Mouse (Mus musculus) right cerebral cortex, postnatal 14 days (tissue): Measurements from ENCODE around the gene Cyb561d2.
A peak's percentile ranks its signal among the peaks of the same experiment; 100 is the strongest.

Experiments used
- DNase-seq: peaks from one replicate; pipeline ENCODE4 v3.0.0; 2022

Gene Cyb561d2

DNA sequence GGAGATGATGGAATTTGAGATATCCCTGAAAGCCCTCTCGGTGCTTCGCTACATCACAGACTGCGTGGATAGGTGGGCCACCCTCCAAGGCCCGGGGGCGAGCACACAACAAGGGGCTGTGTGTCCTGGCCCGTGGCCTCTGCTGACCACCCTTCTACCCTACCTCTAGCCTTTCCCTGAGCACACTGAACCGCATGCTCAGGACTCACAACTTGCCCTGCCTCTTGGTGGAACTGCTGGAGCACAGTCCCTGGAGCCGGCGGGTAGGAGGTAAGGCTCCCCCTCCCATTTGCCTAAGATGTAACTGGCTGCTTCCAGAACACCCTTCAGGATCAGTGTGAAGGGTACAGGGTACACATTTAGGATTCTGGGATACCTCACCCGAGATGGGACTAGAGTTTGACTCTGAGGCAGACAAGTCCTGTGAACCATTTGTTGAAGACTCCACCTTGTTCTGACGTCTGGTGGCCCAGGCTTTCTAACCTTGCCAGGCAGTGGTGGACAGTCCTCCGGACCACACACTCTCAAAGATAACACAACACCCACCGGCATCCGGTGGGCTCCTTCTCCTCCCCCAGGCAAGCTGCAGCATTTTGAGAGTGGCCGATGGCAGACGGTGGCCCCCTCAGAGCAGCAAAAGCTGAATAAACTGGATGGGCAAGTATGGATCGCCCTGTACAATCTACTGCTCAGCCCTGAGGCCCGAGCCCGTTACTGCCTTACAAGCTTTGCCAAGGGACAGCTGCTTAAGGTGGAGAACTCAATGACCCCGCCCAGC lies 7.5 kb upstream of the Cyb561d2 start:
- no peak for DNase-seq

DNA sequence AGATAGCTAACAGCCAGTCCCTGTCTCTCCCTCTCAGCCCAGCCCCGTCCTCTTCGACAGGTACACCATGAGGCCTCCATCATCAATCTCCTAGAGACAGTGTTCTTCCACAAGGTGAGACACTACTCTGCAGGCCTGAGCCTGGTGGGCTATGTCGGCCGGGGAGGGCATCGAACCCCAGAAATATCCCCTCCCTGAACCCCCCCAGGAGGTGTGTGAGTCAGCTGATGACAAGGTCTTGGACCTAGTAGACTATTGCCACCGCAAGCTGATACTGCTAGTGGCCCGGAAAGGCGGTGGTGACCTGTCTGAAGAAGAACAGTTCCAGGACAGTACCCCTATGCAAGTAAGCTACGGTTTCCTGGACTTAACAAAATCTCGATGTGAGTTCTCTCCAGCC lies 6.8 kb upstream of the Cyb561d2 start:
- DNase-seq: no peak

DNA sequence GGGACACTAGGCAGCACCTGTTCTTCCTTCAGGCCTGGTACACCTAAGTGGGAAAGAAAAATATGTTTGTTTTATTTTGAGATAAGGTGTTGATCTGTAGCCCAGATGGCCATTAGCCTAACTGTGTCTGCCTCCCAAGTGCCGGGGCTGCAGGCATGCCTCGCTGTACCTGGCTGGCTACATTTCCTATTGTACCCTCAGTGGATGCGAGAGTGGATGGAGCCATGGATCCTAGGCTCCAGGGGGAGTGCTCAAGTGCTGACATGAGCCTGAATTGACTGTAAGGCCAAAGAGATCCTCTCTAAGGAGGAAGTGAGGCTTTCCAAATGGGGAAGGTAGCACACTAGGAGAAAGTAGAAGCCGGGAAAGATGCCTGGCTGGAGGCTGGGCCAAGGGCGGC lies 6.0 kb upstream of the Cyb561d2 start:
- DNase-seq: no peak

DNA sequence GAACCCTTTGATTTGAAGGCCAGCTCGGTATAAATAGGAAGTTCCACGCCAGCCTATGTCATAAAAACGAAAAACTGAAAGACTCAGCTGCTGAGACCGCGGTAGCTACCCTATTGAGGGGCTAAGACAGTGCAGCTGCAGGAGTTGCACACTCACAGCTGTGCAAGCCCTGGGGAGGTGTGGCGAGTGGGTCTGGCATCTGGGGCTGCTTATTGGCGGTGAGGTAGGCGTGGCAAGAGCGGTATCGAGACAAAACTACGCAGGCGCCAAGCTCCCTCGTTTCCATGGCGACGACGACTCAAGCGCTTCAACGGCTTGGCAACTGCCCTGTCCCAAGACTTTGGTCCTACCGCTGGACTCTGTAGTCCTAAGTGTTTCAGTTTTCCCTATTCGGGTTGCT lies 5.0 kb upstream of the Cyb561d2 start, which contains the start of gene Zmynd10:
TSS of gene Zmynd10 (plus strand) at position 273 of the 400 bp plus-strand sequence.
- peak; percentile 89 for DNase-seq

DNA sequence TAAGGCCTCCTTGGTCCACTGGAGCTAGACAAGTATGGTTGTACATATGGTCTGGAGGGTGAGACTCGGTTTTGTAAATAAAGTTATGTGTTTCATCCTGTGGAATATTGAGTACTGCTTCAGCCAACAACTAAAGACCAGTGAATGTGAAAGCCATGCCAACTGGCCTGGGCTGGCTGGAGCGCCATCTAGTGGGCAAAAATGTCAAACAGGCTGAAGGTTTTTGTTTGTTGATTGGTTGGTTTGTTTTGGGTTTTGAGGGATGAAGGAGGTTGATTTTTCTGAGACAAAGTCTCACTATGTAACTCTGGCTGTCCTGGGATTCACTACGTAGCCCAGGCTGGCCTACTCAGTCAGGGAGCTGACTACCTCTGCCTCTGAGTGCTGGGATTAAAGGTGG lies 3.6 kb upstream of the Cyb561d2 start:
- DNase-seq: peak; percentile 72

DNA sequence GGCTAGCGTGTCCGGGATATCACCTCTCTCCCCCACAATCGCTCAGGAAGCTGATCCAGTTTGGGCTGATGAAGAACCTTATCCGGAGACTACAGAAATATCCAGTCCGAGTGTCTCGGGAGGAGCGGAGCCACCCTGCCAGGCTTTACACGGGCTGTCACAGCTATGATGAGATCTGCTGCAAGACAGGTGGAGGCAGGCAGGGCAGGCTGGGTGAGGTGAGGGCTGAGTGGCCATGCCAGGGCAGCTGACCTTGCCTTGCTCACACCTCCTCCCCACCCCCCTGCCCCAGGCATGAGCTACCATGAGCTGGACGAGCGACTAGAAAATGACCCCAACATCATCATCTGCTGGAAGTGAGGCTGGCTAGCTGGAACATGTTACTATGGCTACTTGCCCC lies 3.2 kb upstream of the Cyb561d2 start:
- no peak for DNase-seq

DNA sequence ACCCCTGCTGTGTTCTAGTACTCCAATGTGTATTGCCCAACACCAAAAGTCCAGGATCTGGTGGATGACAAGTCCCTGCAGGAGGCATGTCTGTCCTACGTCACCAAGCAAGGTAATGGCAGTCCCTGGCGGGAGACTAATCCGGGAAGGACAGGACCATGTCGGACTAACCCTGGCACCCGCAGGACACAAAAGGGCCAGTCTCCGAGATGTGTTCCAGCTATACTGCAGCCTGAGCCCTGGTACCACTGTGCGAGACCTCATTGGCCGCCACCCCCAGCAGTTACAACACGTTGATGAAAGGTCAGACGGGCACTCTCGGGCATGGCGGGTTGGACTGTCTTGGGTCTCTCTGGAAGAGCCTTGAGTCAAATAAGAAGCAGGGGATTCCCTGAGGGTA lies 2.7 kb upstream of the Cyb561d2 start:
- DNase-seq: no peak

DNA sequence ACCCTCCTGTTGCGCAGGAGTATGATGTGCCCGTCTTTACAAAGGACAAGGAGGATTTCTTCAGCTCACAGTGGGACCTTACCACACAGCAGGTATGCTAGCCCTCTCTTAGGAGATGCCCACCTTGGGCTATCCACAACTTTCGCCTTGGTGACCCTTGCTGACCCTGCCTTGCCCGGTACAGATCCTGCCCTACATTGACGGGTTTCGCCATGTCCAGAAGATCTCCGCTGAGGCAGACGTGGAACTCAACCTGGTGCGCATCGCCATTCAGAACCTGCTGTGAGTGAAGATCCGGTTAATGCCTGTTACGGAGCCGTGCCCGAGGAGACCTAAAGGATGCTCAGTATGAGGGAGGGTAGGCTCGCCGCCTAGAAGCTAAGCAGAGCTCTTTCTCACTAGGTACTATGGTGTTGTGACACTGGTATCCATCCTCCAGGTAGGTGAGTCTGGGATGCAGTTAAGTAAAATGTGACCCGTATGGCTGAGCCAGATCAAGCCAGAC lies 2.3 kb upstream of the Cyb561d2 start:
- DNase-seq: no peak

DNA sequence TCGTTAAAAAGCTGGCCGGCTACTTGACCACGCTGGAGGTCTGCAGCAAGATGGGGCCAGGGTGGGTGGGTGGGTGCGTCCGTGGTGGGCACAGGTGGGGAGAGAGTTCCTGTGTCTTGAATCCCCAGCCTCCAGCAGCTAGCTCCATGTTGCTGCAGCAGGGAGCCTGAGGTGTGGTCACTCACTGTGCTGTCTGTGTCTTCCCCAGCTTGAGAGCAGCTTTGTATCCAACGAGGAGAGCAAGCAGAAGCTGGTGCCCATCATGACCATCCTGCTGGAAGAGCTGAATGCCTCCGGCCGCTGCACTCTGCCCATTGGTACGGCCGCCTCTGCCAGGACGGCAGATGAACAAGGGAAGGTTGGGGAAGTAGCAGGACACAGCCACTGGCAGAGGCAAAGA lies 1.3 kb upstream of the Cyb561d2 start:
- no peak for DNase-seq

DNA sequence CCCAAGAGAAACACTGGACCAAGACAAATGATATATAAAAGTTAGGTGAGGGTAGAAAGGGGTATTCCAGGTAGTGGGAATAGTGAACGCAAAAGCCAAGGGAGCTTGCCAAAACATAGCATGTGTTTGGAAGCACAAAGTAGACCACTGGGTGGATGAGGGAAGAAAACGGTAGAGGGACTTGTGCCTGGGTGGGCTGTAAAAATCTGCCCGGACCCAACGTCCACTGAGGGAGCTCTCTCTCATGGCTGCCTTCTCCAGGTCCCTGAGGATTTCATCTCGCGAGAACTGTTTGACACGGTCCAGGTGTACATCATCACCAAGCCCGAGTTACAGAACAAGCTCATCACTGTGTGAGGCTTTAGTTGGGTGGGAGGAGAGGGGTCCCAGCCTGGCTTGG lies 728 bp upstream of the Cyb561d2 start:
- no peak for DNase-seq

DNA sequence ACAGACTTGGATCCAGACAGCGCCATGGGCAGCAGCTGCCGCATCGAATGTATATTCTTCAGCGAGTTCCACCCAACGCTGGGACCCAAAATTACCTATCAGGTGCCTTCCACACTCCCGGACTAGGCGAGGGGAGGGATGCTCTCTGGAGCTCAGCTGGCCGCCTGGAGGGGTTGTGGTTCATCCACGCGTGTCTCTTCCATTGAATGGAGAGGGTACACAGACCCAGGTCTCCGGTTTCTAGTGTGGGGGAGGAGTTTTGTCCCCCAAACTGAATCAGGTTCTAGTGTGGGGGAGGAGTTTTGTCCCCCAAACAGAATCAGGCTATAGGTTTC lies 326 bp upstream of the Cyb561d2 start:
- DNase-seq: no peak

DNA sequence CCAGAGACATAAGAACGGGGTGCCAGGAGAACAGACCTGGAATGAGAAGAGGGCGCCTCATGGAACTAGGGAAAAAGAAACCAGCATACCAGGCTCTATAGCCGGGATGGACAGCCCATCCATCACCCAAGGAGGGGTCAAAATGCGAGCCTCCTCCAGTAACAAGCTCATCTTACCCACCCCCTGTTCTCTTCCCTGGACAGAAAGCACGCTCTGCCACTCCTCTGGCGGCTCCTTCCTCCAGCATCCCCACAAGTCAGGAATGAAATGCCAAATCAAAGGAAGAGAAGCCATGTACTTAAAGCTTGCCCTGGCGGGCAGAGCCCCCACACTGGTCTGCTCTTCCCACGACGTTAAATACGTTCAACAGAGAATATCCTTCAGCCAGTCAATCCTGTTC lies 988 bp downstream of the Cyb561d2 start:
- no peak for DNase-seq

DNA sequence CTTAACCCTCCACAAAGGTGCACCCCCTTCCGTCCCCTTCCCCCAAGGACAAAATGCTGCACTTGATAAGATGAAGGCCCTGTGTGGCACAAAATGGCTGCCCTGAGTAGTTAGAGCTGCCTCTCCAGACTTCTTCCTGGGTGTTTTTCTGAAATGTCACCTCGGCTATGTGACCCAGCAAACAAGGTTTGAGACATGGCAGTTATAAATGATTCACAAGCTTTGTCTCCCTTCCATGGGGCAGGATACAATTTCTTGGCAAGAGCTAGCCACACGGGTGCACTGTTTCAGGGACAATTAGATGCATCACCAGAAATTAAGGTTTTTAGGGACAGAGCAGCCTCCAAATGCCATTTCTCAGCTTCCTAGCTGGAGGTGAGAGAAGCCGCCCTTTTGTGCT lies 1.6 kb downstream of the Cyb561d2 start:
- no peak for DNase-seq

DNA sequence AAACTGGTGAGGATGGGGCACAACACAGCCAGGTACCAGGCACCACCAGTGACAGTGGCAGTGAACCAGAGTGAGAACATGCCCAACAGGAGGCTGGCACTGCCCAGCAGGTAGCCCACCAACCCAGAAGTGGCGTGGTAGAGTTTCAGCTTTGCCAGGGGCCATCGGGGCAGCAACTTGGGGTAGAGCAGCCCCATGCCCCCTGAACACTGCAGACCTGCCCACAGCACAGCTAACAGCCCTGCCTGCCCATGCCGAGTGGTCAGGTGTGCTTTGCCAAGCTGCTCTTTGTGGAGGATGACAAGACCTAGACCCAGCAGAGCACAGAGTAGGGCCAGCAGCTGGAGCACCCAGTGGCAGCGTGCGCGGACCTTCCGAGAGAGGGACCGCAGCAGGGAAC lies 2.1 kb downstream of the Cyb561d2 start:
- DNase-seq: no peak

DNA sequence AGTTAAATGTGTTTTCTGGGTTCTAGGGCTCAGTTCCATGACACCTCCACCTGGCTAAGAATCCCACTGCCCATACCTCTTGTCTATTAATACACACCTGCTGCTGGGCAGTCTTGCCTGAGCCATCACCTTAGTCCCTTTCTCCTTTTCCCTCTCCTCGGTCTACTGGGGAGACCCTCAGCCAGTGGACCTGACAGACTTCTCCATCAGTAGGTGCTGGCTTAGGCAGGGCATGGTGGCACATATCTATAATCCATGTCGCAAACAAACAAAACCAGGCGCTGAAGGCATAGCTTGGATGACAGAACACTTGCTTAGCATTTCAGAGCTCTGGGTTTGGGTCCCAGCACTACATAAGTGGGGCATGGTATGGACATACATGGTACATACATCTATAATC lies 3.3 kb downstream of the Cyb561d2 start:
- no peak for DNase-seq

DNA sequence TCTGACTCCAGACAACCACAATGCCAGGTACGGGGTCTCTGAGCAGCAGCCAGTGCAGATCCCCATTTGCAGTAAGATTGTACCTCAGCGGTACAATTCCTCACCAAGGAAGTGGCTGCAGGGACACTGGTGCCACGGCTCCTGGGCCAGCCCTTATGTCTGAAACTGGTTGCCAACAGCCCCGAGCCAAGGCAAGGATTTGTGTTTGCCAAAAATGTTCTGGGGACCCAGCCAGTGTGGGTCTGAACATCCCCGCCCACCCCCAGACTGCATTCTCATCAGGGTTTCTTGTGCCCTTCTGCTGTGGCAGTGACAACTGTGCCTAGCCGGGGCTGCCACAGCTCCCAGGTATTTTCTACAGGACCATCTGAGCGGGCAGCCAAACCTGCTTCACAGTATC lies 3.8 kb downstream of the Cyb561d2 start:
- no peak for DNase-seq

DNA sequence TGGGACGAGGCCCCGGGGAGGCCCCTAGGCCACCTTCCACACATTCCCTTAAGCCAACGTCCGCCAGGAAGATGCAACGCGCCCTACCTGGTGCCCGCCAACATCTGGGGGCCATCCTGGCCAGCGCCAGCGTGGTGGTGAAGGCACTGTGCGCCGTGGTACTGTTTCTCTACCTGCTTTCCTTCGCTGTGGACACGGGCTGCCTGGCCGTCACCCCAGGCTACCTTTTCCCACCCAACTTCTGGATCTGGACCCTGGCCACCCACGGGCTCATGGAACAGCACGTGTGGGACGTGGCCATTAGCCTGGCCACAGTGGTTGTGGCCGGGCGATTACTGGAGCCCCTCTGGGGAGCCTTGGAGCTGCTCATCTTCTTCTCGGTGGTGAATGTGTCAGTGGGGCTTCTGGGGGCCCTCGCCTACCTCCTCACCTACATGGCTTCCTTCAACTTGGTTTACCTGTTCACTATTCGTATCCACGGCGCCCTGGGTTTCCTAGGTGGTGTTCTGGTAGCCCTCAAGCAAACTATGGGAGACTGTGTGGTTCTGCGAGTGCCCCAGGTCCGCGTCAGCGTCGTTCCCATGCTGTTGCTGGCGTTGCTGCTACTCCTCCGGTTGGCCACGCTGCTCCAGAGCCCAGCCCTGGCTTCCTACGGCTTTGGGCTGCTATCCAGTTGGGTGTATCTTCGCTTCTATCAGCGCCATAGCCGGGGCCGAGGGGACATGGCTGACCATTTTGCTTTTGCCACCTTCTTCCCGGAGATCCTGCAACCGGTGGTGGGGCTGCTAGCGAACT lies 7.4 kb downstream of the Cyb561d2 start:
- DNase-seq: no peak

DNA sequence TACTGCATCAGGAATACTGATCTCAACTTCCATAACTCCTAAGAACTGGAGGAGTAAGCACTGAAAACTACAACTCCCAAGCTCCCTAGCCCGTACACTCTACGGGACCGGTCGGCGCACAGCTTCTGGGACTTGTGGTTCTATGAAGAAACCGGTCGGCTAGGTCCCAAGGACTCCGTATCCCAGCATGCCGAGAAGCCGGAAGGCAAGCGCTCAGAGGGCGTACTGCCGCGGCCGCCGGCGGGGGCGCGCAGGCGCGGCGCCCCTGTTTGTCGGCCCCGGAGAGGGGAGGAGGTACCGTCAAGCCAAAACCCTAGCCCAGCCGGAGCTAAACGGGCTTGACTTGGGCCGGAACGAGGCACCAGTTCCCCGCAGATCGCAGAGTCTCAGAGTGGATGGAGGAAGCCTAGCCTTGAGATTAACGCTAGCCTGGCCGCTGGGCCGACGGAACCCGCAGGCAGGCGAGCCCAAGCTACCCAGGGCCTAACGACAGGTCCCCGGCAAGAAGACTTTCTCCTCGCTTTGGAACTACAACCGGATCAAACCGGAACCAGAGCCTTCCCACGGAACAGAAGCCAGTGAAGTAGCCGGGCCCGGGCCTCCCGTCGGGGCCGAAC lies 8.1 kb downstream of the Cyb561d2 start, which contains the start of gene Tmem115:
TSS of gene Tmem115 (plus strand) at position 155 of the 617 bp plus-strand sequence.
- peak; percentile 88 for DNase-seq

DNA sequence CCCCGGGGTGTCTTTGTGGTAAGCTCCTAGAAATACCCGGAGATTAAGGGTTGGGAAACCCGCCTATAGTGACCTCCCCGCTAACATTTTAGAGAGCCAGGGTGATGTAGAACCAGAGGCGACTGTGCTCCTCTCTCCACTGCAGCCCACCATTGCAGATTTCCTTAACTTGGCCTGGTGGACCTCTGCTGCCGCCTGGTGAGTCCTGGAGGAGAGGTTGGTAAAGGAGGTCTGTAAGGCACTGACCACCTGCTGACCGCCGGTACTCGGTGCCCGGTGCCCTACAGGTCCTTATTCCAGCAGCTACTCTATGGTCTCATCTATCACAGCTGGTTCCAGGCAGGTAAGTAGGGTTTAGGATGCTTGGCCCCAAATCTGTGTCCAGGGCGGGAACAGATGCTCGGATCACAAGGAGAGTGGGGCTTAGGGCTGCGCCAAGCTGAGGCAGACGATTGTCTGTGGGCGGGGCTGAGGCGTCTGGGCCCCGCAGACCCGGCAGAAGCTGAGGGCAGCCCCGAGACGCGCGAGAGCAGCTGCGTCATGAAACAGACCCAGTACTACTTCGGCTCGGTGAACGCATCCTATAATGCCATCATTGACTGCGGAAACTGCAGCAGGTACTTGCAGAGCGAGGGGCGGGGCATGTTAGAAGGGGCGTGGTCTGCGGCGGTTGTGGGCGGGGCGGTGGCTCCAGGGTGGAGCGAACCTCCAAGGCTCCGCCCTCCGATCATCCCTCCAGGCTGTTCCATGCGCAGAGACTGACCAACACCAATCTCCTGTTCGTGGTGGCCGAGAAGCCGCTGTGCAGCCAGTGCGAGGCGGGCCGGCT lies 15.6 kb downstream of the Cyb561d2 start:
- DNase-seq: peak; percentile 75

DNA sequence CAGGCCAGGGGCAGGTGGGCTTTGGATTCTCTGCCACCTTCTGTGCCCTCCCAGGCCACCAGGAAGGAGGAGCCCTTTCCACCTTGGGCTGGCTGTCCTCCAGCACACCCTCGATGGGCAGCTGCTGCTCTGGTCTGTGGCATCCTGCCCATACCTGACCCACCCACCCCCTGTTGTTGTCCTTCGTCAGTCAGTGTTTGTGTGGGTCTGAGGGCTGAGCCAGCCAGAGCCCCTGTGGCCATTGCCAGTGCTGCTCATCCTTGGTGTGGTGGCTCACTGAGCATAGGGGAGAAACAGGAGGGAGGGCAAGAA lies 19.6 kb downstream of the Cyb561d2 start:
- DNase-seq: no peak

DNA sequence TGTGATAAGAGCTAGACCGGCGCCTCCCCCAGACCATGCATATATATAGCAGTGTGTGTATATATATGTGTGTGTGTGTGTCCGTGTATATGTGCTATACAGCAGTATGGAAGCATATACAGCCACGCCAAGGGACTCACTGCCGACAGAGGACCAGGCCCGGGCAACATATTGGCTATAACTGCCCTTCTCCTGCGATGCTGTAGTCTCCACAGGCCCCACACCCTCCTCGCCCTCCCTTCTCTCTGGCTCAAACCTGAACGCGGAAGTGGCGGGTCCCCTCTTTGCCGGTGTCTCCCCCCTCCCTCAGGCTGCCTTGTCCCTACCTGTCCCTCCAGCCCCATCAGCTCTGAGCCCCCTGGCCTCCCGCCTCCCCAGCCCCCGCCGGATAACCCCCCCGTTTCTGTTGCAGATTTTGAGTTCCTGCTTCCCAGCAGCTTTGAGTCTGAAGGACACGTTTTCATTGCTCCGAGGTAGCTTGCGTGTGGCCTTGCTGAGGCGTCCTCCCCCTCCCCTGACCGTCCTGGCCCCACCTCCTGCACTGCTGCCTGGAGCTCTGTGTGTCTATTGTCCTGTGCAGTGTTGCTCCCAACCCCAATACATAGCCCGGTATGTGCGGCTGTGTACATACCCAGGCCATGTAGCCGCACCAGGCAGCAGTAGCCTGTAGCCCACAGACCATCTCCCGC lies 20.1 kb downstream of the Cyb561d2 start:
- DNase-seq: no peak

DNA sequence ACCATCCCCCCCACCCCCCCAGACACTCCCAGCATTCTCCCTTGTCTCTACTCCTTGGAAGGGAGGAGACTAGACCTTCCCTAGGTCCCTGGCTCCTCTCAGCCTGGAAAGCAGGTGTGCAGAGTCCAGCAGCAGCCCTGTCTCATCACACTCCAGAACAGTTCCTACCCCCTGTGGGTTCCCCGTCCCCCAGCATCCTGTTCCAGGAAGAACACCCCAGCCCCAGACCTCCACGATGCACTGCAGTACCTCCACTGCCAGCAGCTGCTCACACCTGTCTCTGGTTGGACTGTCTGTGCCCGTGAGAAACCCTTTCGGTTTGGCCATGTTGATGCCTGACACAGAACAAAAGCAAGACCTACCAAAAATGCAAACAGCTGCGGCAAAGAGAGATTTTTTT lies 20.8 kb downstream of the Cyb561d2 start:
- no peak for DNase-seq
